Mouse (Mus musculus) CD4-positive naive resting alpha-beta T cell, adult 57 days (primary cell): ENCODE results near the gene Fgf3. TPM values are rescaled to one million over a fixed set of nuclear protein-coding genes. Genes with fewer than 3 reads are reported as not detected.

Experiments
- total RNA-seq: library from RNA; stranded (reverse); gene quantifications from one replicate; pipeline ENCODE4 v1.2.4, GENCODE M21; 2023

The Fgf3 gene
- not detected for total RNA-seq

GRCm38 (mm10) chr7:144837891-144838488, at the start of gene Fgf3:
Fgf3 (plus strand) TSS chr7:144838083.

DNA sequence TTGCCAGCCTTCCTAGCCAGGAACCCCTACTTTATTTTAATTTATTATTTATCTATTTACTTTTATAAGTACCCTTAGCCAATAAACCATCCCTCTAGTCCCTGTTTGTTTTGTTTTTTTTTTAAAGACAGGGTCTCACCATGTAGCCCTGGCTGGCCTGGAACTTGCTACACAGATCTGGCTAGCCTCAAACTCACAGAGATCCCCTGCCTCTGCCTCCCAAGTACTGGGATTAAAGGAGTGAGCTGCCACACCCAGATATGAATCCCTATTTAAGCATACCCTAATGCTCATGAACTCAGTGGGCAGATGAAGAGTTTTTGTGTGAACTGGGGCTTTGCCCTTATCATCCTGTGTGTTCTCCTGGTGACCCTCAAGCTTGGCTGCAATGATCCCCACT, 9.2 kb downstream of the Fgf3 start, which contains the start of gene Fgf4:
Gene Fgf4 (plus strand): TSS at position 301 of the 400 bp plus-strand sequence.

Other genes starting within 250 kb of the Fgf3 start
- gene Ano1, start 86.1 kb upstream of the Fgf3 start, total RNA-seq = 1.7 TPM
- not detected for gene Fgf4, start 9.3 kb downstream of the Fgf3 start, total RNA-seq
- not detected for gene Fgf15, start 58.4 kb downstream of the Fgf3 start, total RNA-seq
- 38.6 TPM for gene LTO1, start 77.0 kb downstream of the Fgf3 start, total RNA-seq
- 1.9 TPM for gene Ccnd1, start 101.8 kb downstream of the Fgf3 start, total RNA-seq